Mouse (Mus musculus) thymus, postnatal 0 days (tissue): ENCODE measurements around the gene Nkg7. TPM values are rescaled to one million over a fixed set of nuclear protein-coding genes. Genes with fewer than 3 reads are reported as not detected.
"Not testable (repeated sequence)": the region's sequence is repeated elsewhere in the genome, so short reads cannot be mapped to it uniquely, and the experiment has no call there.

Experiments used
- DNase-seq: peaks from one replicate; pipeline ENCODE4 v3.0.0-alpha.2; 2015; ENCODE audit warnings: low spot score
- polyA plus RNA-seq: library from polyadenylated mRNA; unstranded; fragments of >200 nt; fragmentation: Nextera tagmentation; extraction: Ambion mirVana; gene quantifications from 2 replicates; pipeline ENCODE4 v1.2.1, GENCODE M21; 2015

Gene Nkg7
- polyA plus RNA-seq, result 94.0 and 101 TPM in 2 replicates

DNA sequence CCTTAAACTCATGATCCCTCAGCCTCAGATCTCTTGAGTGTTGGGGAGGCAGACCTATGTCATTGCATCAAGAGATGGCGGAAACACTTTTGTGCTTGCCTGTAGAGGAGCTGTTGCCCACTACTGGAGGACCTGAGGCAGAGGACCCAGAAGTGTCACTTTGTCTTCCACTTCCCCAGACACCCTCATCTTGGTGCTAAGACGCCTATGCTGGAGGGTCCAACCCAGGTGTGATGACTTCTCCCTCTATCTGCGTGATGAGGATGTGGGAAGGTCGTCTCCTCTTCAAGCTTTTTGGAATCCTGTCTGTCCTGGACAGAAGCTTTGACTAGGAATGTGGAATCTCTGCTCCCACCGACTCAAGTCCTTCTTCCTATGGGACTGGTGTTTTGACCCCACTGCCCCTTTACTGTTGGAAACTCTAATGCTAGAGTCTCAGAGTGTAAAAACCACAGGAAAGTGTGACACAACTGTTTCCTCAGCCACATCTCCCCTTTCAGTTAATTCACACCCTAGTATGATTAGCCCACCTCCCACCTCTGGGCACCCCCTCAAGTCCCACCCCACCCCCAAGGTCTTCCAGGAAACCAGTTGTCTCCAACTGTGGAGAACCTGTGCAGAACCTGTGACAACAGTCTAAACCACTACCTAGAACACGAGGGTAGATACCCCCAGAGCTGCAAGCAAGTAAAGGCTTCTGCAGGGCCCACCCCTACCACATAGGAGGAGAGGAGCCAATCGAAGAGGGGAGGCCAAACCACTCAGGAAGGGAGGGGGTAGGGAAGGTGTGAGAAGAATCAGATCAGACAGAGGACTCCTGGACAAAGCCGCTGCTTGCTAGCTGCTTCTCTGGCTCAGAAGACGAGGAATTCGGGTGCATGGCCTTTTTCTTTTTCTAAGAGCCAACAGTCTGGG, at the start of gene Nkg7:
Nkg7 (plus strand) TSS at position 733 of the 915 bp plus-strand sequence.
- DNase-seq, result peak; percentile 33

DNA sequence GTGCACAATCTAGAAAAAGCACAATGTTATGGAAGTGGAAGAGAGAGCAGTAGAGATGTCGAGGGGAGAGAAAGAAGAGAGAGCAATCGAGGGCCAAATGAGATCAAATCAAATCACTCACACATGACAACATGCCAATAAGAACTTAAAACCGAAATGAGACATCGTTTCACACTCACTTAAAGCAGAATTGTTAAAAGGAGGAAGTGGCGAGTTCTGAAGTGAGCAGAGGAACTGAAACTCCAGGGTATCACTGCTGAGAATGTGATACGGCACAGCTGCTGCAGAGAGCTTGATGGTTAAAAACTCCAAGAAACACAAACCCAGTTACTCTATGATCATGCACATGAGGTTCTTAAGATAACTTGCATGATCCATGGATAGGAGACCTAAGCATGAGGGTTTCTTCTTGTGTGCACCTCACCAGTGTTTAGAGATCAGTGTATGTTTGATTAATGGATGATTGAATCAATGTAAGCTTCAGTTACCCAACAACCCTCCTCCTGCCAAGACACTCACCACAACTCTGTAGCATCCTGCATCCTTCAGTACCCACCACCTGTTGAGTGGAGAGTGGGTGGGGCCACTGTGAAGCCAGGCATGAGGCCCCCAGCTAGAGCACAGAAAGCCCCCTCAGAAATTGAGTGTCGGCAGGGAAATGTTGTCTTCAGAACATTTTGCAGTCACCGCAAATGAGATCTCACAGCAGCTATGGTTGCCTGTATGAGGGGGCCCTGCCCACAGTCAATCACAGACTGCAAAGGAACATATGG, 44.3 kb upstream of the Nkg7 start:
- peak; percentile 8 for DNase-seq

DNA sequence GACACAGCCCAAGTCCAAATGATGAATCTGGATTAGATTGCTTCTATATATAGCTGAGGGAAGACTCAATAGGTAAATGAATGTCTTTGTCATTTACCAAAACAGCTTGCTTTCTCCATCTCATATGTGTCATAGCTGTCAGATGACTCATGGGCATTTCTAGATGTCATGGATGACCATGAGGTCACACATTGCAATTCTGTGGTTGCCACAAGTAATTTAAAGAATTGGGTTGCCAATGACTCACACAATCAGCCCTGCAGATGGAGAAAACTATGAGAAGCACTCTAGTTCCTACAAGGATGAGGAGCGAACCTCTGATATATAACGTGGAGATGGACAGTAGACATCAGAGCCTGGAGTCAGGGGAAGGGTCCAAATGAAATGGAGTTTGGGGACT, 37.4 kb upstream of the Nkg7 start:
- DNase-seq, result no peak

DNA sequence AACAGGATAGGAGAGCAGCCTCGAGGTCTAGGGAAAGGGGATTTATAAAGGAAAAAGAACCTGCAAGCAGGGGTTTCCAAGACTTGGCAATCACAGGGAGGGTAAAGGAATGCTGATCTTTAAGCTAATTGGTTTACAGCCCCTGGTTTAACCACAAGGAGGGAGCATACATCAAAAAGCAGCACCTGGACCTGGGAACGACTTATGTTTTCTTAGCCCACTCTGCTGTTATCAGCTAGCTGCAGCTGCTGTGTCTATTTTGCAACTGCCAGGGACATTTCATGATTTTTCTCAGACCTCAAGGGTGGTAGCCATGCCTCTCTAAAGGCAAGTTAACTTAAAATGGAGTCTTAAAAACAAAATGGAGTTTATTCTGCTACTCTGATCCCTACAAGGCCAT, 34.2 kb upstream of the Nkg7 start:
- DNase-seq, result no peak

DNA sequence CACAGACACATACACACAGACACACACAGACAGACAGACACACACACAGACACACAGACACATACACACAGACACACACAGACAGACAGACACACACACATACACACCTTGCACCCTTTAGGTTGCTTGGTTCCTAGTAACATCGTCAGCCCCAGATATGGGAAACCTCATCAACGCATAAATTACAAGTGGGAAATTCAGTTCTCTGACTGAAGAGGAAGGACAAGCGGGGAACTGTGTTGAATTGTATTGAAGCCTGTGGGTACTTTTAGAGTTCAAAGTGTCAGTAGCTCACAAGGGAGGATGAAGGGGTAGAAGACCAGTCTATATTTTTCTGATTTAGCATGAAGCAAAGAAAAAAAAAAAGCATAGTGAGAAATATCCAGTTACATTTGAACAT, 29.3 kb upstream of the Nkg7 start:
- no peak for DNase-seq

DNA sequence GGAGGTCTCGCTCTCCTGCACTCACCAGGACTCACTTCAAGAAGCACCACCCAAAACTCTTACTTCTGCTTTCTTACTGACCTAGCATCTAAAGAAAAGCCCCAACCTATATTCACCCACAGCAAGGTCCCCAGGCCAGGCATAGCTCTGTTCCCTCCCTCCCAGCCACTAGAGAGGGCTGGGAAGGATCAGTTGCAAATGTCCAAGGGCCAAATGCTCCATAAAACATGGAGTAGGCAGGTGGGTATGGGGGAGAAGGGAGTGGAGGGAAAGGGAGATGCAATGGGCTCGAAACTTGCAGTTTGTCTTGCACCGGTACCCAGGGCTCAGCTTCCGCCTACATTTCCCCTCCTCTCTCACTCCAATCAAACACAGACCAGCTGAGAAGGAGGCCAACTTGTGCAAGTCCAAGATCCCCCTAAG, 28.7 kb upstream of the Nkg7 start, which contains the start of gene Siglecg:
Siglecg (plus strand) TSS at position 74 of the 423 bp plus-strand sequence.
- DNase-seq, result no peak

DNA sequence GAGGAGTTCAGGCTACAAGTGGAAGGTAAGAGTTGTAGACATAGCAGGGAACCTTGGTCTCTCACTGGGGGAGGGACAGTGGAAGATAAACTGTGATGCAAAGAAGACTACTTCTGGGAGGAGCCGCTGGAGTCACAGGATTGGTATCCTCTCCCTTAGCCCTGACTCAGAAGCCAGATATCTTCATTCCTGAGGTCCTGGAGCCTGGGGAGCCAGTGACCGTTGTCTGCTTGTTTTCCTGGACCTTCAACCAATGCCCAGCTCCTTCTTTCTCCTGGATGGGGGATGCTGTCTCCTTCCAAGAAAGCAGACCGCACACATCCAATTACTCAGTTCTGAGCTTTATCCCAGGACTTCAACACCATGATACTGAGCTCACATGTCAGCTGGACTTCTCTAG, 27.8 kb upstream of the Nkg7 start:
- DNase-seq, result no peak

DNA sequence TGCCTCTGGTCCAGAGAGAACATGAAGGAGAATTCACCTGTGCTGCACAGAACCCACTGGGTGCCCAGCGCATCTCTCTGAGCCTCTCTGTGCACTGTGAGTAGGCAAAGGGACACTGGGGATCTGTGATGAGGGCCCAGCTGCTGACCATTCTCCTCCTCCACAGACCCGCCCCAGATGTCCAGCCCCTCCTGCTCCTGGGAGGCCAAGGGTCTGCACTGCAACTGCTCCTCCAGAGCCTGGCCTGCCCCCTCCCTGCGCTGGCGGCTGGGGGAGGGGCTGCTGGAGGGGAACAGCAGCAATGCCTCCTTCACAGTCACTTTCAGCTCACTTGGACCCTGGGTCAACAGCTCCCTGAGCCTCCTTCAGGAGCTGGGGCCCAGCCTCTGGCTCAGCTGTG, 25.1 kb upstream of the Nkg7 start:
- not testable (repeated sequence) for DNase-seq

DNA sequence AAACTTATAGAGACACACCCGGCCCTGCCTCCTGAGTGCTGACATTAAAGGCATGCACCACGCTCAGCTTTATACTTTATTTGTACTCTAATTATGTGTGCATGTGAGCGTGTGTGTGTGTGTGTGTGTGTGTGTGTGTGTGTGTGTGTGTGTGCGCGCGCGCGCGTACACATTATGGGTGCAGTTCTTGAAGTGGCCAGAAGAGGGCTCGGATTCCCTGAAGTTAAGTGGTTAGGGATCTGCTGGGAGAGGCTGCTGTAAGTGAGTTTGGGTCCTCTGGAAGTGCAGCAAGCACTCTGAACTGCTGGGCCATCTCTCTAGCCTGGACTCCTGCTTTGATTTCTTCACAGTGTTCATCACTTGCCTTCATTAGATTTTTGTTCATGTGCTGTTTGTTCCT, 19.6 kb upstream of the Nkg7 start:
- DNase-seq, result no peak

DNA sequence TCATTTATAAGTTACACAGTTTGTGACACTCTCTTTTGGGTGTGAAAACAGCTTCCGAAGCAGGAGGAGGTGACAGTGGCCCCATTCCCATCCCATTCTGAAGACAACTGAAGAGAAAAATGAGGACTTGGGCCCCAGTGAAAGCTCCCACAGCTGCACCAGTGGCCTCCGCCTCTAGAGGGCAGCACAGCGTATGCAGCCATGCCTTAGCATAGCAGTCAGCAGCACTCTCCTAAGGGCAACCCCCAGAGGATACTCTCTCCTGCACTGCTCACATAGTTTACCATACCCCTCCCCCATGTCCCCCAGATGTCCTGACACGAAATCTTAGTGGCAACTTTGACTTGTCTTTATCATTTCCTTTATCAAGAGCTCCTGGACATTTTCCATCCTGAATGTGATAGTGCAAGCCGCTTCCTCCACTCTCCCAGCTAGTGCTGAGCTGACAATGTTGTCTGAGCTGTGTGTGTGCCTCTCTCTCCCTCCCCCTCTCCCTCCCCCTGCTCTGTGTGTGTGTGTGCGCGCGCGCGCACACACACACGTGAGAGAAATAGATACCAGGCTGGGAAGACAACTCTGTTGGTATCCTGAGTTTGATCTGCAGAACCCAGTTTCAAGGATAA, 13.8 kb upstream of the Nkg7 start:
- DNase-seq, result peak; percentile 85

DNA sequence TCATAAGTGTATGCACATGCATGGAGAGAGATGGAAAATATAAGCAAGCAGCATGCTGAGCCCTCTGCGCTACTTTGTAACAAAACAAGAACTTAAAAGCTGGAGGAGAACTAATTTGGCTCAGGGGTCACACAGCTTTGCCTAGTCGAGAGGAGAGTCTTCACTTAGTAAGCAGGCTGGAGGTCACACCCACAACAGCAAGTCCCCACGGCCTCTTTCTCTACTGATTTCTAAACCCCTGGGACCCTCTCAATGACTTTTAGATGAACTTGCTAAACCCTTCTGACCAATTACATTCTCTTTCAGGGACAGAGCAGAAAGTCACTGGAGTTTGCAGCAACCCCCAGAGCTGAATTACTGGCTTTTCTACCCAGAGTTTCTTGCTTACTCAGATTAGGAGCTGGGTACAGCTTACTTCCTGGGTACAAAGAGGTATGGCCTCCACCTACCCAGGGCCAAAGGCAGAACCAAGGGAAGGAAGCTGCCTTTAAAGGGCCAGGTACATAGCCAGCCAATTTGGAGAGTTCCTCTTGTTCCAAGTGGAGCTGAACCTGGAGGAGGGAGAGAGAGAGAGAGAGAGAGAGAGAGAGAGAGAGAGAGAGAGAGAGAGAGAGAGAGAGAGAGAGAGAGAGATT, 12.8 kb upstream of the Nkg7 start:
- DNase-seq, result peak; percentile 42

DNA sequence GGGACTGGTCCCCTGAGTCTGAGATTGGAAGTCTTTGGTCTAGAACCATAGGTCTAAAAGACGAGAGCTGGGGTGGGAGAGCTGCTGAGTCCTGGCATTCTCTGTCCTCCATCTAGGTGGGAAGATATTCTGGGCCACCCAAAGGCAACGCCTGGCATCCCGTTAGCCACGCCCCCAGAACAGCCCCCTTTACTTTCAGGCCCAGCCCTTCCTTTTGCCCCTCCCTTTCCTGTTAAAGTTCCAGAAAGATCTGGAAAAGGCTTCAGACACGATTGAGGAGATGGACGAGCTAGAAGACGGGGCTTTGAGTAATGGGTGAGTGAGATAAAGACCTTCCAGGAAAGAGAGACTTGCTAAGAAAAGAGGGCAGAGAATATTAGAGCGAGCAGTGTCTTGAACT, 9.5 kb upstream of the Nkg7 start, which contains the start of gene Lim2:
Lim2 (plus strand) TSS at position 265 of the 400 bp plus-strand sequence.
- no peak for DNase-seq

DNA sequence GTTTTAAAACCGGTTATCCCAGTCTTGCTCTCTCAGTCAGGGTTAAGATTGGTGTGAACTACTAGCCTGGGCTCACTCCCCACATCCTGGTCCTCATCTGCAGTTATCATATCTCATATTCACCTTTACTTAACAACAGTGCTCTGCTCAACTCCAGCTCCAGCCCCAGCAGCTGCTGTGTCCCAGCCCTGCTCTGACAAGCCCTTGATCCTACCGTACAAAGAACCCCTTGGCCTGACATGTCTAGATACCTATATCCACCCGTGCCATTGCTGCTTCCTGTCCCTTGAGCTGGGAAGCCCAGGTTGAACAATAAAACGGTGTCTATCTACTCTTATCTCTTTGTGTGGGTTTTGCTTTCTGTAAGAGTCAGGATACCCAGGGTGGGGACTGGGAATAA, 7.4 kb upstream of the Nkg7 start:
- no peak for DNase-seq

DNA sequence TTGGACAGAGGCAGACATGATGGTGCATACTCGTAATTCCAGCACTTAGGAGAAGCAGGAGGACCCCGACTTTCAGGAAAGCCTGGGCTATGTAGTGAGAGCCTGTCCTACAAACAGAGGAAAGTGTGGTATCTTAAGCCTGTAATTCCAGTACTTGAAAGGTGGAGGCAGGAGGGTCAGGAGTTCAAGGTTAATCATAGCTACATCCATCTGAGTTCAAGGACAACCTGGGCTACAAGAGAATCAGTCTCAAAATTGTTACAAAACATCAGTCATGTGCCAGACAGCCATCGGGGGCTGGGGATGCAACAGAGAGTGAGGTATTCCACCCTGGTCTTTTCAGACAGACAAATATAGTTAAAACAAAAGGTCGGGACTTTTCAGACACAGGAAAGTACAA, 4.0 kb upstream of the Nkg7 start:
- no peak for DNase-seq

DNA sequence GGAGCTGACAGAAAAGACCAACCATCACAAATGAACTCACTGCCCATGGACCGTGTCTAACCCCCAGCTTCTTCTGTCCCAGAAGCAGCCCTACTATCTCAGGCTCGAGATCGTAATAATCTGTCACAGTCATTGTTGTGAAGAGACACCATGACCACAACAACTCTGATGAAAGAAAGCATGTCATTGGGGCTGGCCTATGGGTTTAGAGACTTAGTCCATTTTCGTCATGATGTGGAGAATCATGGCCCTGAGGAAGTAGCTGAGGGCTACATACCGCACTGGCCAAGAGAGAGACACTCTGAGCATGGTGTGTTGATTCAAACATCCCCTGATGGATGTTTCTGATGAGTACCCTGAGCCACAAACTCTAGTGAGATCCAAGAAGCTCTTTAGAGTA, 2.2 kb upstream of the Nkg7 start:
- DNase-seq, result no peak

DNA sequence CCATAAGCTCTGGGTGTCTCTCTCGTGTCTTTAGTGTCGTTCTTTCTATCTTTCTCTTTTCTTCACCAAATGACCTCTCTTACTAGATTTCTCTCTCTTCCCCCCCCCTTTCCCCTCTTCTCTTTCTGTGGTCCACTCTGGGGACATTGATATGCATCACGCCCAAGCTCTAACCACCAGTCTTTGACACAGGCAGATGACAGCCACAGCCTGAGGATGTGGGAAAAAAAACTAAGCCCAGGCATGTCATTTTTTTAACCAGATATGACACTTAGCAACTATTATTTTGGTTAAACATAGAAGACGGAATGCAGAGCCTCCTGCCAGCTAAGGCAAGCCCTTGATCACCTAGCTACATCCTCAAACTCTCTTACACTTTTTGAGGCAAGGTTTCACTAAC, 1.7 kb downstream of the Nkg7 start:
- DNase-seq, result no peak

DNA sequence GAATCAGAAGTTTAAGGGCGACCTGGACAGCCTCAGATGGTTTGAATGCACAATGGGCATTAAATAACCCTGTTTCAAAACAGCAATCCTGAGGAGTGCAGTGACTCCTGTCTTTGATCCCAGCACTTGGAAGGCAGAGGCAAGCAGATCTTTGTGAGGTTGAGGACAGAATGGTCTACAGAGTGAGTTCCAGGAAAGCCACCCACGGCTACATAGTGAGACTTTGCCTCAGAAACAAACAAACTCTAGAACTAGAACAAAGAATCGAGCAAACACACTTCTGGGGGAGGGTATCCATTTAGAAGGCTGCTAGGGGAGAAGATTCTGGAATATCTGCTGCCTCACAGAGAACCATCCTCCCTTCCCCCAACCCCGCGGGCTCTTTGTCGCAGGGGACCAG, 3.6 kb downstream of the Nkg7 start, which contains the start of gene Cldnd2:
Cldnd2 (plus strand) TSS at position 301 of the 400 bp plus-strand sequence.
- no peak for DNase-seq

DNA sequence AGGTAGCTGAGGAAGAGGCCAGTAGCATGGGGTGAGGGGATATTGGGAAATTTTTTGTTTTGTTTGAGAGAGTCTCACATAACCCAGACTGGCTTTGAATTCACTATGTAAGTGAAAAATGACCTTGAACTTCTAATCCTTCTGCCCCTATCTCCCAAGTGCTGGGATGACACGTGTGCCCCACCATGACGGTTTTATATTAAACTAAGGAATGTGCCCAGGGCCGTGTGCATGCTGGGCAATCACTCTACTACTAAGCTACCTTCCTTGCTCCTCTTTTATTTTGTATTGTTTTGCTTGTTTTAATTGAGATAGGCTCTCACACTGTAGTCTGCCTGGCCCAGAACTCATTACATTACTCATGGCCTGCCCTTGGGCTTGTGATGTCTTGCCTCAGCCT, 4.2 kb downstream of the Nkg7 start:
- DNase-seq, result no peak

DNA sequence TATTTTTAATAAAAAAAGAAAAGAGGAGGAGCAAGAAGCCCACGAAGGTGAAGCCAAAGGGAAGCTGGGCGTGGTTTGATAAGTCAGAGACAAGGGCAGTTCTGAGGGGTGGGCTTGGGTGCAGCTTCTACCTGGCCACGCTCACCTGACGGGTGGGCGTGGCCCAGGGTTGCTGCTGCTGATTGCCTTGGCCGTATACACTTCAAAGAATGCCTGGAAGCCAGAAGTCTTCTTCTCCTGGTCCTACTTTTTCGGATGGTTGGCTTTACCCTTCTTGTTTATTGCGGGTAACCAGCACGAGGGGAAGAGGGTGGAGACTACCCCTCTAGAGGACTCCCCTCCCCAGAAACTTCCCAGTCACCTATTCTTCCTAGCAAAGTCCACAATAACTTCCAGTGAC, 5.8 kb downstream of the Nkg7 start:
- peak; percentile 4 for DNase-seq

DNA sequence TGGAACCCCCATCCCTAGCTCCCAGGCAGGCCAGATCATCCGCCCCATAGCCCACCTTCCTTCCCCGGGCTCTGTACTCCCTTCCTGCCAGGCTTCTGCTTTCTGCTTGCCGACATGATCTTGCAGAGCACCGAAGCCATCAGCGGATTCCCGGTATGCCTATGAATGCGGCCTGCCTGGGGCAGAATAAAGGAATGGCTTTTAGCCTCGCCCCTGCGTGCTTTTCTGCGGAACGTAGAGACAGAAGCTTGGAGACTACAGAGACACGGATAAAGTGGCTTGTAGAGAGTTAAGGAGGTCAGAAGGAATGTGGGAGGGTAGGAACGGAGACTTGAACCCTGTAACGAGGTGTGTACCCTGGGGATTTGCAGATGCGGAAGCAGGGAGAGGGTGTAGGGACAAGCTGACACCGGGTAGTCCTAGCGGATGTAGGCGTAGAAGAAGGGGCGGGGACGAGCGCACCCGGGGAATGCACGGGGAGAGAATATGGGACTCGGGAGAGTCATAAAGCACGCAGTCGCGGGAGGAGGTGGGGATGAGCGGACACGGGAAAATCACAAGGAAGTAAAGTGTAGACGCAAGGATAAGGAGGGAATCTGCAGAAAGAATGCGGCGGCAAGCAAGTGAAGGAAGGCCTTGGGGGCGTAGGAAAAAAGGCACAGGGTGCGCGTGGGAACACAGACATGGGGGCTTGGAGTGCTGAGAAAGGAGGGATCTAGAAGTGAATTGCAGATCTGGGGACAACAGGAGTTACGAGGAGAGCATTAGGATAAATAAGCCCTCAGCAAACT, 6.4 kb downstream of the Nkg7 start:
- DNase-seq, result peak; percentile 70
